In genomic region chr7:44983944-44984832, GRCm38 (mm10) we compare ENCODE assay signal across 10 mouse cellular contexts. TPM values are rescaled to one million over a fixed set of nuclear protein-coding genes. Genes with fewer than 3 reads are reported as not detected.
DNase-seq lines count a peak whose midpoint lies in the region; ATAC-seq and TF ChIP-seq lines count a peak whose summit lies in the region.
"Had no signal": no experiment of that assay in that cellular context is flagged by ENCODE, and none has a peak within 500 bp of the region (broad histone marks: within the 10 kb centered on the region; RNA-seq: fewer than 3 reads in every experiment).

No protein-coding gene starts in this region.

- H3K9me3 ChIP-seq in erythroblast, embryonic 14.5 days (ENCODE audit: control insufficient read depth, low read length): no peaks in the 10 kb centered on the region
- no peaks in the 10 kb centered on the region for H3K9me3 ChIP-seq in forebrain, postnatal 0 days (ENCODE audit: low read length)
- no peaks in the 10 kb centered on the region for H3K9me3 ChIP-seq in liver, embryonic 14.5 days (ENCODE audit: control insufficient read depth, low read length)

- H3K4me3 ChIP-seq in erythroblast, embryonic 14.5 days (replicated peaks): peak overlapping the region; percentile 9
- H3K4me3 ChIP-seq in C2C12 (ENCODE audit: insufficient read depth, poor library complexity, severe bottlenecking): peak overlapping the region; percentile 97
- 0 out of 2 replicates have a peak overlapping the region, but pooled peaks have one; percentile 96 for H3K4me3 ChIP-seq in forebrain, postnatal 0 days (ENCODE audit: low read depth, low read length)
- no peak overlapping the region for H3K4me3 ChIP-seq in liver, embryonic 14.5 days (ENCODE audit: insufficient read depth in 1 of 2, low read depth in 2 of 2, low read length in 2 of 2)

- DNase-seq in forebrain, postnatal 0 days: no peak
- no peak for DNase-seq in liver, embryonic 14.5 days (ENCODE audit: low read depth in 3 of 3, low spot score in 3 of 3)
- DNase-seq in left cerebral cortex, postnatal 25 days (ENCODE audit: low spot score in 2 of 2): no peak
- DNase-seq in thymus, postnatal 25 days: no peak
- DNase-seq in layer of hippocampus, postnatal 10 days (ENCODE audit: low spot score in 2 of 2): no peak
- DNase-seq: adrenal gland, postnatal 25 days had no signal

- no peak overlapping the region for H3K9ac ChIP-seq in forebrain, postnatal 0 days
- no peak overlapping the region for H3K9ac ChIP-seq in liver, embryonic 14.5 days (replicated peaks)

- H3ac ChIP-seq in C2C12 (ENCODE audit: control insufficient read depth, insufficient read length, low read depth): peak overlapping the region; percentile 30

- 76% methylated on average over 7 of the region's 7 CpGs for WGBS in forebrain, postnatal 0 days
- WGBS in liver, embryonic 14.5 days (ENCODE audit: insufficient replicate concordance): 76% methylated on average over 7 of the region's 7 CpGs

- H3K36me3 ChIP-seq in erythroblast, embryonic 14.5 days (ENCODE audit: control insufficient read depth): peaks cover 51% of the 10 kb centered on the region
- peaks cover 41% of the 10 kb centered on the region for H3K36me3 ChIP-seq in C2C12 (ENCODE audit: control insufficient read depth, insufficient read depth)
- H3K36me3 ChIP-seq in forebrain, postnatal 0 days (ENCODE audit: insufficient read depth): peaks cover 35% of the 10 kb centered on the region
- peaks cover 19% of the 10 kb centered on the region for H3K36me3 ChIP-seq in liver, embryonic 14.5 days (replicated peaks; ENCODE audit: control insufficient read depth, insufficient read depth, low read depth)

- no peak for TF ChIP-seq EP300 in liver, embryonic 14.5 days (IDR thresholded peaks at IDR 0.05; ENCODE audit: low read depth)

- H3K79me2 ChIP-seq in C2C12 (ENCODE audit: control insufficient read depth, insufficient read depth): peaks cover 88% of the 10 kb centered on the region

- intact Hi-C loops in left cerebral cortex, postnatal 25 days (cut with DNase I): no loop called here

- no peak for ATAC-seq in erythroblast, adult 5-6 weeks (replicated peaks; ENCODE audit: low FRiP score, poor library complexity, severe bottlenecking)
- no peak for ATAC-seq in forebrain, postnatal 0 days
- no peak for ATAC-seq in liver, embryonic 14.5 days (ENCODE audit: insufficient read depth)

- no peaks in the 10 kb centered on the region for H3K27me3 ChIP-seq in erythroblast, embryonic 14.5 days (ENCODE audit: control insufficient read depth)
- no peaks in the 10 kb centered on the region for H3K27me3 ChIP-seq in C2C12 (ENCODE audit: control insufficient read depth, insufficient read depth, insufficient read length)
- H3K27me3 ChIP-seq in forebrain, postnatal 0 days (ENCODE audit: insufficient read depth, low read length): no peaks in the 10 kb centered on the region
- no peaks in the 10 kb centered on the region for H3K27me3 ChIP-seq in liver, embryonic 14.5 days (ENCODE audit: control insufficient read depth, insufficient read depth, low read length)

- H3K79me3 ChIP-seq in C2C12 (ENCODE audit: low read depth): peaks cover 47% of the 10 kb centered on the region

- no peak overlapping the region for H3K27ac ChIP-seq in forebrain, postnatal 0 days (ENCODE audit: low read depth, low read length)
- peak overlapping the region; percentile 1 for H3K27ac ChIP-seq in liver, embryonic 14.5 days
- H3K27ac ChIP-seq: macrophage had no signal

- no peak for TF ChIP-seq CTCF in C2C12 (IDR thresholded peaks at IDR 0.05; ENCODE audit: control insufficient read depth, insufficient read depth, insufficient read length)
- no peak for TF ChIP-seq CTCF in forebrain, postnatal 0 days (IDR thresholded peaks at IDR 0.05; ENCODE audit: low read depth)
- TF ChIP-seq CTCF in liver, embryonic 14.5 days (IDR thresholded peaks at IDR 0.05; ENCODE audit: low read depth): no peak

- peak overlapping the region; percentile 62 for H3K4me2 ChIP-seq in forebrain, postnatal 0 days (ENCODE audit: low read depth)
- H3K4me2 ChIP-seq in liver, embryonic 14.5 days (ENCODE audit: low read depth): peak overlapping the region; percentile 79

- H3K4me1 ChIP-seq in erythroblast, embryonic 14.5 days (ENCODE audit: control insufficient read depth): peaks cover 51% of the 10 kb centered on the region
- peaks cover 21% of the 10 kb centered on the region for H3K4me1 ChIP-seq in forebrain, postnatal 0 days (ENCODE audit: insufficient read depth)
- peaks cover 3 to 16% of the 10 kb centered on the region in 2 experiments; a peak in 3 of 4 replicates for H3K4me1 ChIP-seq in liver, embryonic 14.5 days (replicated peaks; ENCODE audit: control insufficient read depth in 2 of 2, insufficient read depth in 2 of 2, low read length in 1 of 2)

TF ChIP-seq in C2C12, 6 proteins besides CTCF, POLR2A, EP300 and RAD21:
- TF ChIP-seq MYOG (IDR thresholded peaks at IDR 0.05; ENCODE audit: control insufficient read depth, extremely low read depth, insufficient read length) (no peak), MYOD1 (IDR thresholded peaks at IDR 0.05; ENCODE audit: control insufficient read depth, insufficient read length, low read depth) (peak; percentile 80)
TF ChIP-seq in C2C12: peak in this region for 1.

RNA-seq across cellular contexts. Expression of gene Prmt1, which starts 2.2 kb away (rescaled TPM):
- polyA plus RNA-seq in erythroblast, embryonic 14.5 days (2012): 4.3 and 4.9 TPM in 2 replicates
- total RNA-seq in erythroblast, adult 5-6 weeks (2015; ENCODE audit: low replicate concordance): 21.7 and 73.4 TPM in 2 replicates
- total RNA-seq in erythroblast, adult 5-6 weeks (2017; ENCODE audit: low replicate concordance): 9.2 and 30.6 TPM in 2 replicates
- polyA plus RNA-seq in C2C12 (2012; fragmentation: generic; extraction: Trizol): 978 TPM
- total RNA-seq in forebrain, postnatal 0 days (2014; rRNA removed): 208 and 220 TPM in 2 replicates
- polyA plus RNA-seq in forebrain, postnatal 0 days (2015; fragmentation: Nextera tagmentation; extraction: Ambion mirVana): 598 and 639 TPM in 2 replicates
- 168 and 174 TPM in 2 replicates for polyA plus RNA-seq in liver, embryonic 14.5 days (2012; rRNA removed)
- polyA plus RNA-seq in liver, embryonic 14.5 days (2014; fragmentation: Nextera tagmentation; extraction: Ambion mirVana): 50.4 and 51.2 TPM in 2 replicates
- total RNA-seq in left cerebral cortex, postnatal 25 days (2021): 100 to 1,000 TPM; 140 to 163 TPM
- 100 to 1,000 TPM; 232 to 248 TPM for total RNA-seq in layer of hippocampus, postnatal 10 days (2021)

RNA-seq across cellular contexts. Expression of gene Cpt1c, which starts 9.5 kb away (rescaled TPM):
- polyA plus RNA-seq in erythroblast, embryonic 14.5 days (2012): 0.05 and 0.07 TPM in 2 replicates
- total RNA-seq in erythroblast, adult 5-6 weeks (2015; ENCODE audit: low replicate concordance): 0.19 and 1.5 TPM in 2 replicates
- total RNA-seq in erythroblast, adult 5-6 weeks (2017; ENCODE audit: low replicate concordance): 0.28 and 0.51 TPM in 2 replicates
- 5.5 TPM for polyA plus RNA-seq in C2C12 (2012; fragmentation: generic; extraction: Trizol)
- 71.9 and 73.1 TPM in 2 replicates for total RNA-seq in forebrain, postnatal 0 days (2014; rRNA removed)
- polyA plus RNA-seq in forebrain, postnatal 0 days (2015; fragmentation: Nextera tagmentation; extraction: Ambion mirVana): 34.3 and 49.6 TPM in 2 replicates
- polyA plus RNA-seq in liver, embryonic 14.5 days (2012; rRNA removed): 2.5 and 3.0 TPM in 2 replicates
- polyA plus RNA-seq in liver, embryonic 14.5 days (2014; fragmentation: Nextera tagmentation; extraction: Ambion mirVana): 0.80 and 1.3 TPM in 2 replicates
- 10 to 100 TPM; 89.3 to 95.9 TPM for total RNA-seq in left cerebral cortex, postnatal 25 days (2021)
- total RNA-seq in layer of hippocampus, postnatal 10 days (2021): 100 to 1,000 TPM in 1 of 2 experiments, 10 to 100 TPM in 1; 99.2 to 101 TPM
- polyA plus RNA-seq: macrophage had no signal

RNA-seq across cellular contexts. Expression of gene Irf3, which starts 13.3 kb away (rescaled TPM):
- polyA plus RNA-seq in erythroblast, embryonic 14.5 days (2012): 10.4 and 10.6 TPM in 2 replicates
- 15.5 and 24.2 TPM in 2 replicates for total RNA-seq in erythroblast, adult 5-6 weeks (2015; ENCODE audit: low replicate concordance)
- 17.0 and 34.1 TPM in 2 replicates for total RNA-seq in erythroblast, adult 5-6 weeks (2017; ENCODE audit: low replicate concordance)
- polyA plus RNA-seq in C2C12 (2012; fragmentation: generic; extraction: Trizol): 43.7 TPM
- 39.3 and 39.7 TPM in 2 replicates for total RNA-seq in forebrain, postnatal 0 days (2014; rRNA removed)
- polyA plus RNA-seq in forebrain, postnatal 0 days (2015; fragmentation: Nextera tagmentation; extraction: Ambion mirVana): 23.1 and 24.0 TPM in 2 replicates
- polyA plus RNA-seq in liver, embryonic 14.5 days (2012; rRNA removed): 40.3 and 41.0 TPM in 2 replicates
- polyA plus RNA-seq in liver, embryonic 14.5 days (2014; fragmentation: Nextera tagmentation; extraction: Ambion mirVana): 28.0 and 32.1 TPM in 2 replicates
- total RNA-seq in left cerebral cortex, postnatal 25 days (2021): 10 to 100 TPM; 31.4 to 42.7 TPM
- 10 to 100 TPM; 38.1 to 42.5 TPM for total RNA-seq in layer of hippocampus, postnatal 10 days (2021)

RNA-seq across cellular contexts. Expression of gene Bcl2l12, which starts 14.3 kb away (rescaled TPM):
- 6.1 and 6.4 TPM in 2 replicates for polyA plus RNA-seq in erythroblast, embryonic 14.5 days (2012)
- total RNA-seq in erythroblast, adult 5-6 weeks (2015; ENCODE audit: low replicate concordance): 2.9 and 9.6 TPM in 2 replicates
- total RNA-seq in erythroblast, adult 5-6 weeks (2017; ENCODE audit: low replicate concordance): 1.3 and 2.5 TPM in 2 replicates
- 18.1 TPM for polyA plus RNA-seq in C2C12 (2012; fragmentation: generic; extraction: Trizol)
- 7.5 and 7.9 TPM in 2 replicates for total RNA-seq in forebrain, postnatal 0 days (2014; rRNA removed)
- polyA plus RNA-seq in forebrain, postnatal 0 days (2015; fragmentation: Nextera tagmentation; extraction: Ambion mirVana): 7.8 and 8.5 TPM in 2 replicates
- 11.4 and 14.4 TPM in 2 replicates for polyA plus RNA-seq in liver, embryonic 14.5 days (2012; rRNA removed)
- 11.7 and 11.9 TPM in 2 replicates for polyA plus RNA-seq in liver, embryonic 14.5 days (2014; fragmentation: Nextera tagmentation; extraction: Ambion mirVana)
- 1 to 10 TPM; 2.7 TPM for total RNA-seq in left cerebral cortex, postnatal 25 days (2021)
- total RNA-seq in layer of hippocampus, postnatal 10 days (2021): 1 to 10 TPM; 5.4 to 5.5 TPM

RNA-seq across cellular contexts. Expression of gene Scaf1, which starts 32.0 kb away (rescaled TPM):
- polyA plus RNA-seq in erythroblast, embryonic 14.5 days (2012): 29.6 and 31.0 TPM in 2 replicates
- total RNA-seq in erythroblast, adult 5-6 weeks (2015; ENCODE audit: low replicate concordance): 7.9 and 10.7 TPM in 2 replicates
- 9.8 and 10.0 TPM in 2 replicates for total RNA-seq in erythroblast, adult 5-6 weeks (2017; ENCODE audit: low replicate concordance)
- polyA plus RNA-seq in C2C12 (2012; fragmentation: generic; extraction: Trizol): 58.4 TPM
- total RNA-seq in forebrain, postnatal 0 days (2014; rRNA removed): 58.7 and 72.5 TPM in 2 replicates
- 43.4 and 50.0 TPM in 2 replicates for polyA plus RNA-seq in forebrain, postnatal 0 days (2015; fragmentation: Nextera tagmentation; extraction: Ambion mirVana)
- 16.2 and 16.9 TPM in 2 replicates for polyA plus RNA-seq in liver, embryonic 14.5 days (2012; rRNA removed)
- polyA plus RNA-seq in liver, embryonic 14.5 days (2014; fragmentation: Nextera tagmentation; extraction: Ambion mirVana): 11.0 and 14.5 TPM in 2 replicates
- 100 to 1,000 TPM; 161 to 163 TPM for total RNA-seq in left cerebral cortex, postnatal 25 days (2021)
- 100 to 1,000 TPM; 141 to 145 TPM for total RNA-seq in layer of hippocampus, postnatal 10 days (2021)

Comparison
In these comparisons a context has a peak if more than half of its experiments do, and no peak if none do; other contexts are left out.
1. H3K4me3 ChIP-seq: peak in erythroblast, embryonic 14.5 days (single experiment), C2C12 (single experiment) and forebrain, postnatal 0 days (single experiment); none in liver, embryonic 14.5 days (0 of 2).
2. RNA of gene Cpt1c, which starts 9.5 kb away (total RNA-seq): 99.2 to 101 TPM in layer of hippocampus, postnatal 10 days, 89.3 to 95.9 TPM in left cerebral cortex, postnatal 25 days and 71.9 to 73.1 TPM in forebrain, postnatal 0 days; 0.19 to 1.5 TPM in erythroblast, adult 5-6 weeks; every median in the first group is over 10 times any median in the second.